Mouse (Mus musculus): ENCODE data around the gene B3galnt1.

Gene B3galnt1

DNA sequence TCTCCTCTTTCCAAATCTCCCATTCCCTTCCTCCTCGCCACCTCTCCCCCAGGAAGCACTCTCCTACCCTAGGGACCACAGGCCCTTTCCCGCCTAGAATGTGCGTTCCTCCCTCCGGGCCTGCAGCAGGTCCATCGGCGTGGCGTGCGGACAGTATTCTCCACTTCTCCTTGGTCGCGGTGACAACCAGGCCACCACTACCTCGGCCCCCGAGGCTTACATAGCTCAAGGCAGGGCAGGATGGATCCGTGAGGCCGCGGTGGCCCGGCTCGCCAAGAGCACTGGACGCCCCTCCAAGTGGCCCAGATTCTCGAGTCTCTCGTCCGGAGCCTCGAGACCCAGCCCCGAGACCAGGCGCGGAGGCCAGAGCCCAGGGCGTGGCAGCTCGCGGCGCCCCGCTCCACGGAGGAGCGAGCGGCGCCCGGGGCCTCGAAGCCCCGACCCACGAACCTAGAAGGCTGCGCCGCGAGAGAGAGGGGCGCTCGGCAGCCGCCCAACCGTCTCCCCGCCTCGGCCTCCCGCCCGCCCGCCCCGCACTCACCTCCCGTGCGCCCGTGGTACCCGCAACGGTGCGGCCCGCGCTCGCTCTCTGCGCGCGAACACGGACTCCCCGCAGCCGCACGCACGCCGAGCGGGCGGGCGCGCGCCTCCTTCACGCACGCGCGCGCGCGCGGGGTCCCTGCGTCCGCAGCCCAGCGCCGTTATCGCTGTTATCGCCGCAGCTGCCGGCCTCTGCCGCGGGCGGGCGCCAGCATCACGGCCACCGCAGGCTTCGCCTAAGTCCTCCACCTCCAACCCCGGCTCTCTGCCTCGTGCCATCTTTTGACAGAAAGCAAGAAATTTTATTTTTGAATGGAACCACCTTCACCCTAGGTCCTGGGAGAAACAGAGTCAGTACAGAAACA is at the start of gene B3galnt1:
TSS of gene B3galnt1 (minus strand) at position 700 of the 905 bp plus-strand sequence.
- DNase-seq (ENCODE audit: low spot score in 2 of 2), result peak in 1 of 2 experiments; percentile 13

- DNase-seq (ENCODE audit: low spot score in 2 of 2), result no peak
Observed at GRCm38 (mm10) chr3:69634521-69634920, 35.8 kb upstream of the B3galnt1 start.

DNA sequence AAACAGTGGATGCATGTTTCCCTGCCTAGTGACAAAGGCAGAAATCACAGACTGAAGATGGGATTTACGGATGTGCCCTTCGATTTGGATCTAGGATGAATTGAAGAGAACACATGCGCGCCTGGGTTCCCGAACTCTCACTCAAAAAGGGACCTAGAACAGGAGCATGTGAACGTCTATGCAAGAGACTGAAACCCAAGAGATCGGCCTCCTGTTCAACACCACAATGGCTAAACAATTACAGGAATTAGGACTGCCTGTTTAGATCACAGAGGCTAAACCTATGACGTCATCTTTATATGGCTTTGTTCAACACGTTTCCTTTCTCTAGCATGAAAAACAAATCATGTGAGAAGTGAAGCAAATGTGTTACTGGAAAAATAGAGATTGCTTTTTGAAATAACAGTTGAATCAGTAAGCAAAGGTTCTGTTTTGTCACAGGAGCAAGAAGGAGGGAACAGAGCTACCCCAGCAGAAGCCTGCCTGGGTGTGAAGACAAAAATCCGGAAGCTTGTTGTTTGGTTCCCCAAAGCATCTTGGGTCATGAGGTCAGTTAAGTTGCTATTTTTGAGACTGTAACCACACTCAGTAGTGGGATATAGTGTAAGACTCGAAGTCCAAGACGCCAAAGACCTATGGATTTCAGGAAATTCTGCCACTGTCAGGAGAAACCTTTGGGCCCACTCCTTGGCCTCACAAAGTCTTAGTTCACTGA is 35.1 kb upstream of the B3galnt1 start:
- DNase-seq (ENCODE audit: low spot score in 2 of 2), result no peak

- no peak for DNase-seq (ENCODE audit: low spot score in 2 of 2)
Observed at GRCm38 (mm10) chr3:69626963-69627590, 28.3 kb upstream of the B3galnt1 start.

DNA sequence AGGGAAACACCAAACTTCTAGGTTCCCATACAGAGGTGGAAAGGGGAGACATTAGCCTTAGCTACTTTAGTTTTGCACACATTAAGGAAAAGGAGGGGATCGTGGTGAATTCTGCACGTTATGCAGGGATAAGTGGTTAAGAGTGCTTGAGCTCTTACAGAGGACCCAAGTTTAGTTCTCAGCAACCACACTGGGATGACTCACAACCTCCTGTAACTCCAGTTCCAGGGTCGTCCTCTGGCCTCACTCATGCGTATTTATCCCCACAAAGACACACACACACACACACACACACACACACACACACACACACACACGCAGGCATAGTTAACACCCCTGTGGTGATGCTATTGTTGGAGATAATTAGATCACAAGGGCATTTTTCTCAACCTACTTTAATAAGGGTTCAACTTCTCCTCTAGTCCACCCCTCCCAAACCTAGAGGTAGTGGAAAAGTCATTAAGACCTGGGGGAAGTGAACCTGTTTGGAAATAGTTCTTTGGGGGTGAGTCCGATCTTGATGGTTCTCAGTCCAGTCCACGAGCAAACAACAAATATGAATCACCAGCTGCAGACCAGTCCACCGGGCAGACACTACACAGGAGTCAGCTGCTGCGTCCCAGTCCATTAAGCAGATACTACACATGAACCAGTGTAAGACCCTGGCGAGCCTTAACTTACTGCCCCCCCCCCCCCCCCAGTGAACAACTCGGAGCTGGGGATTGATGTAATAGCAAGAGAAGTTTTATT is 27.6 kb upstream of the B3galnt1 start:
- no peak for DNase-seq (ENCODE audit: low spot score in 2 of 2)

- no peak for DNase-seq (ENCODE audit: low spot score in 2 of 2)
Observed at GRCm38 (mm10) chr3:69624182-69624581, 25.4 kb upstream of the B3galnt1 start.

- DNase-seq (ENCODE audit: low spot score in 2 of 2), result no peak
Observed at GRCm38 (mm10) chr3:69607909-69608308, 9.1 kb upstream of the B3galnt1 start.

GRCm38 (mm10) chr3:69607468-69607867 is 8.7 kb upstream of the B3galnt1 start:
- DNase-seq (ENCODE audit: low spot score in 2 of 2), result no peak

DNA sequence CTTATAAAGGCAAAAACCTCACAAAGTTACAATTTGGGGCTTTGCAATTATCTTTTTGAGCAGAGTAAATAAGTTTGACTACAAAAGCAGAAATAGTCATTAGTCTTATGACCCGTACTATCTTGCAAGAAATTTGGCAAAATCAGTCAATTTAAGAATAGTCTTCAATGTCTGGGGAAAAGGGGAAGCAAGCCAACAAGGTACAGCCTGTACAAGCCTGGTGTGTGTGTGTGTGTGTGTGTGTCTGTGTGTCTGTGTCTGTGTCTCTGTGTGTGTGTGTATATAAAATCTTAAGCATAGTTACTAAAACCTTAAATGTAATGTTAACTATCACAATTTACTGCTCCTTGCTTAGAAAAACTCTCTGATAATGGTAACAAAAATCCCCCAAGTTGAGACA is 8.2 kb upstream of the B3galnt1 start:
- no peak for DNase-seq (ENCODE audit: low spot score in 2 of 2)

DNA sequence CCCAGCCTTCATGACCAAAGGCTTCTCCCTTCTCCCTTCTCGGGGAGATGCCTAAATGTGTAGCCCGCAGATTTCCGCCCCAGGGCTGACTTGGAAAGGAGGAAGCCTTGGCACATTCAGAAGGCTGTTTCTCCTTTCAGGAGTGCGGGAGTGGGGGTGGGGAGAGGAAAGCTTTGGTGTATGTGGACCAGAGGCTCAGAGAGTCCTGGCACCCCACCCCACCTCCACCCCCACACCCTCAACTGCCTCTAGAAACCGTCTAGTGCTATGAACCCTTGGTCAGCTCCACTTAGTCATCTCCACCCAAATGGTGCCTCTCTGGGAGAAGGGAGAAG is 373 bp upstream of the B3galnt1 start:
- DNase-seq (ENCODE audit: low spot score in 2 of 2), result no peak

- no peak for DNase-seq (ENCODE audit: low spot score in 2 of 2)
Observed at GRCm38 (mm10) chr3:69597816-69598215, 944 bp downstream of the B3galnt1 start.

GRCm38 (mm10) chr3:69597211-69597610 is 1.5 kb downstream of the B3galnt1 start:
- no peak for DNase-seq (ENCODE audit: low spot score in 2 of 2)

DNA sequence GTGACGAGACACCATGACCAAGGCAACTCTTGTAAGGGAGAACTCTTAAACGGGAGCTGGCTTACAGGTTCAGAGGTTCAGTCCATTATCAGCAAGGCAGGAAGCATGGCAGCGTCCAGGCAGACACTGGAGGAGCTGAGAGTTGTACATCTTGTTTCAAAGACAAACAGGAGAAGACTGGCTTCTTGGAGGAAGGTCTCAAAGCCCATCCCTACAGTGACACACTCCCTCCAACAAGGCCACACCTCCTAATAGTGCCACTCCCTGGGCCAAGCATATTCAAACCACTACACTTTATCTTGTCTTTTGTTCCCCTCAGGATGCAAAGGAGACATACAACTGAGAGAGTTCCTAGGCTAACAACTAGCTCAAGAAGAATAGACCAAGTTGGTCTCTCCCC is 2.6 kb downstream of the B3galnt1 start:
- DNase-seq (ENCODE audit: low spot score in 2 of 2), result no peak

- no peak for DNase-seq (ENCODE audit: low spot score in 2 of 2)
Observed at GRCm38 (mm10) chr3:69594071-69594470, 4.7 kb downstream of the B3galnt1 start.

DNA sequence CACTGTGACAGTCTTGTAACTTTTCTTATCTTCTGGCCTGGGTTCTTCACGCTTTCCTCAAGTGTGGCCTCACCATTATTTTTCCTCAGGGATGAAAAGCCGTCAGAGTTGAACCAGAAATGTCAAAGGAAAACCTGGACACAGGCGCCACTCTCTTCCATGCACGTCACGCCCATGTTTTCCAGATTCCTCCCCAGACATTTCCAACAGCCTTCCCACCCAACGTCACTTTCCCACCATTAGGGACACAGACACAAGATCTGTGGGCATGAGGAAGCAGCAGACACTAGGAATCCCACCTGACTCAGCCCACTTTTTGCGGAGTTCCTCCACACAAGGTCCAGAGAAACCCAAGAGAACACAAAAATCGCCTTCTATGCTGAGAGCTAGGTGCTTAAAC is 5.3 kb downstream of the B3galnt1 start:
- no peak for DNase-seq (ENCODE audit: low spot score in 2 of 2)

GRCm38 (mm10) chr3:69588101-69588760 is 10.5 kb downstream of the B3galnt1 start:
- DNase-seq (ENCODE audit: low spot score in 2 of 2), result no peak

GRCm38 (mm10) chr3:69583798-69584197 is 15.0 kb downstream of the B3galnt1 start:
- DNase-seq (ENCODE audit: low spot score in 2 of 2), result no peak

DNA sequence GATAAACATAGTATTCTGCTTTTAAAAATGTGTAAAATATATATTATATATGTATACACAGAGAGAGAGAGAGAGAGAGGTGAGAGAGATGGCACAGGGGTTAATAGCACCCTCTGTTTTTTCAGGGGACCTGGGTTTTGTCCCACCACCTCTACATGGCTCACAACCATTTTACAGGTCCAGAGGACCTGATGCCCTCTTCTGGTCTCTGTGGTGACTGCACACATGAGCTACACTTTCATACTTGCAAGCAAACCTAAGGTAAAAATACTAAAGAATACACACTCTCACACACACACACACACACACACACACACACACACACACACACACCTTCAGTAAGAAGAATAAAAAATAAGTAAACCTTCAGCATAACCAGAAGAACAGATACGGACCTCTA is 20.0 kb downstream of the B3galnt1 start:
- DNase-seq (ENCODE audit: low spot score in 2 of 2), result no peak

GRCm38 (mm10) chr3:69576715-69577114 is 22.0 kb downstream of the B3galnt1 start:
- DNase-seq (ENCODE audit: low spot score in 2 of 2), result no peak

DNA sequence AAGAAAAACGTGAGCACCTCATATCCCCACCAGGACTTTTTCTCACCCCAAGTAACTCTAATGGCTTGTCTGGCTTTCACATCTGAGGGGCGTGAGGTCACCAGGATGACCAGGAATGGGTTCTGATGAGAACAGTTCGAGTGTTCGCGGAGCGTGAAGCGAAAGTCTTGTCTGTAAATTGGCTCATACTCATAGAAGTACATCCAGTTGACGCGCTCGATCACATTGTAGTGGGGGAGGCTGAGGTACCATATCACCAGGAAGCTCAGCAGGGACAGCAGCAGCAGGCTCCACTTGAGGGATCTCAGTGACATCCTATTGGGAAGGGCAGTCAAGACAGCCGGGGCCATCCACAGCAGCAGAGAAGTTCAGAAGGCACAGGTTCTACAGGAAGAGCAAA is 23.2 kb downstream of the B3galnt1 start:
- DNase-seq (ENCODE audit: low spot score in 2 of 2), result no peak

DNA sequence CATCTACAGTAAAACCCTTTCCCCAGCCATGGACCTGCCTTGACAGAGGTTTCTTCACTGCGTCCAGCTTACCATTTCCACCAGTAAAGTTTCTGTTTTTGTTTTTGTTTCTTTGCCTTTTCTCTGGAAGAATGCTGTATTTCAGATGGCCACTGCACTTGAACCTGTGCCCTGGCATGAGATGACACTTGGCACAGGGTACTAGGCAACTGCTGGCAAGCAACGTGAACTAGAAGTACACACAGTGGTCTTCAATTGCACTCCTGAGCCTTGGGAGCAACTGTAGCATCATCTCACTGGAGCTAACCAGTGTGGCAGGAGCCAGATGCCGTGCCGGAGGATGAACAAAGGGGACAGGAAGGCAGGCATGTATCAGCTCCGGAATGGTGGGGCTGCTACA is 26.2 kb downstream of the B3galnt1 start:
- no peak for DNase-seq (ENCODE audit: low spot score in 2 of 2)
